Mouse (Mus musculus) midbrain, embryonic 14.5 days (tissue): ENCODE results near the gene Shpk. TPM values are rescaled to one million over a fixed set of nuclear protein-coding genes. Genes with fewer than 3 reads are reported as not detected.

ENCODE experiments used
- ATAC-seq: fragments of 200-750 bp; cut with Nextera tagmentation; 2 replicates; pipeline ENCODE4 v1.8.0; 2017; ENCODE audit warnings: moderate number of reproducible peaks, moderate library complexity; ENCODE audit not compliant: low FRiP score, low TSS enrichment
- DNase-seq: peaks from one replicate; pipeline ENCODE4 v3.0.0-alpha.2; 2015
- H3K27ac ChIP-seq: fragments of 300-500 bp; sonication (generic); replicated peaks from 2 replicates; pipeline ENCODE4 v1.5.1; 2014; ENCODE audit warnings: mild to moderate bottlenecking, low read depth, low read length, moderate library complexity
- H3K27me3 ChIP-seq: fragments of 300-500 bp; sonication (generic); 2 replicates; pipeline ENCODE4 v1.6.1; 2014; ENCODE audit warnings: low read length, control low read depth, mixed read lengths; ENCODE audit not compliant: control insufficient read depth, insufficient read depth
- H3K36me3 ChIP-seq: fragments of 300-500 bp; sonication (generic); 2 replicates; pipeline ENCODE4 v1.6.1; 2014; ENCODE audit warnings: low read length, control low read depth; ENCODE audit not compliant: control insufficient read depth, insufficient read depth
- H3K4me1 ChIP-seq: fragments of 300-500 bp; sonication (generic); 2 replicates; pipeline ENCODE4 v1.6.1; 2014; ENCODE audit warnings: mild to moderate bottlenecking, antibody characterized with exemption, low read length, control low read depth; ENCODE audit not compliant: control insufficient read depth, insufficient read depth
- H3K4me2 ChIP-seq: fragments of 300-500 bp; sonication (generic); 2 replicates; pipeline ENCODE4 v1.6.1; 2014; ENCODE audit warnings: mild to moderate bottlenecking, low read length, moderate library complexity
- H3K4me3 ChIP-seq: fragments of 300-500 bp; sonication (generic); replicated peaks from 2 replicates; pipeline ENCODE4 v1.5.1; 2014; ENCODE audit warnings: low read depth, low read length
- H3K9ac ChIP-seq: fragments of 300-500 bp; sonication (generic); replicated peaks from 2 replicates; pipeline ENCODE4 v1.6.1; 2014; ENCODE audit warnings: mild to moderate bottlenecking, low read length, moderate library complexity
- H3K9me3 ChIP-seq: fragments of 300-500 bp; sonication (generic); 2 replicates; pipeline ENCODE4 v1.6.1; 2016; ENCODE audit warnings: low read length, control low read depth, mixed read lengths; ENCODE audit not compliant: control insufficient read depth
- WGBS: fragments of 180-500 bp; shearing (Covaris S2); extraction: QIAGEN DNeasy Blood & Tissue Kit; methylation state at CpG from one replicate; pipeline ENCODE4 v1.1.7; 2014; 5-methylcytosine and 5-hydroxymethylcytosine counted together
- polyA plus RNA-seq: library from polyadenylated mRNA; unstranded; fragments of >200 nt; fragmentation: Nextera tagmentation; extraction: Ambion mirVana; gene quantifications from 2 replicates; pipeline ENCODE4 v1.2.1, GENCODE M21; 2014

Shpk gene
- polyA plus RNA-seq, 1 experiment from 2014 or later, result 1.6 TPM

GRCm38 (mm10) chr11:73260457-73260856 is 61.2 kb downstream of the Shpk start:
- Histone ChIP-seq H3K27ac (no peak overlapping the region), H3K36me3 (no peaks in the 10 kb centered on the region), H3K27me3 (no peaks in the 10 kb centered on the region), H3K4me2 (no peak overlapping the region), H3K4me1 (no peaks in the 10 kb centered on the region), H3K9ac (no peak overlapping the region), H3K4me3 (no peak overlapping the region), H3K9me3 (no peaks in the 10 kb centered on the region)
- WGBS, result 73% methylated on average over 3 of the region's 3 CpGs
- ATAC-seq (no peak), DNase-seq (no peak)

DNA sequence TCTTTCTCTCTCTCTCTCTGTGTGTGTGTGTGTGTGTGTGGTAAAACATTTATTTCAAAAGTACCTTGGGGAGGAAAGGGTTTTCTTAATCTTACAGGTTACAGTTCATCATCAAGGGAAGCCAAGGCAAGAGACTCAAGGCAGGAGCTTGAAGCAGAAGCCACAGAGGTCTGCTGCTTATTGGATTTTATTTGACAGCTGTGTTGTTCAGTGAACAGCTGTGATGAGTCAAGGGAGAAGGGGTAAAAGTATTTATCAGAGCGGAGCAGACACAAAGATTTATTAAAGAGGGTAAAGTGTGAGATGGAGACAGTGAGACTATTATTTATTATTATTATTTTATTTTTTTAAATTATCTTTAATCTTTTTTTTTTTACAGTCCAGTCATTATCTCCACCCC is 62.1 kb downstream of the Shpk start:
- no peak overlapping the region for H3K4me3 ChIP-seq
- no peaks in the 10 kb centered on the region for H3K4me1 ChIP-seq
- ATAC-seq (no peak), DNase-seq (no peak)
- no peaks in the 10 kb centered on the region for H3K9me3 ChIP-seq
- 86% methylated on average over 1 of the region's 1 CpGs for WGBS
- no peak overlapping the region for H3K9ac ChIP-seq
- H3K27me3 ChIP-seq, result no peaks in the 10 kb centered on the region
- H3K36me3 ChIP-seq, result no peaks in the 10 kb centered on the region
- no peak overlapping the region for H3K4me2 ChIP-seq
- no peak overlapping the region for H3K27ac ChIP-seq

- 87% methylated on average over 7 of the region's 7 CpGs for WGBS
- Histone ChIP-seq H3K9me3 (no peaks in the 10 kb centered on the region), H3K4me1 (no peaks in the 10 kb centered on the region), H3K27me3 (no peaks in the 10 kb centered on the region), H3K4me2 (no peak within 1 kb of the TSS), H3K36me3 (no peaks in the 10 kb centered on the region), H3K4me3 (no peak within 1 kb of the TSS), H3K27ac (no peak within 1 kb of the TSS), H3K9ac (no peak within 1 kb of the TSS)
- no peak for ATAC-seq
- no peak for DNase-seq
Measured at GRCm38 (mm10) chr11:73267267-73267666, 68.0 kb downstream of the Shpk start, which contains the start of gene Trpv3. Gene Trpv3, plus strand, starts transcription at chr11:73267388.

Other genes with a start within 250 kb of the Shpk start
- gene Atp2a3, start 238.3 kb upstream of the Shpk start, polyA plus RNA-seq, result 0.55 and 0.91 TPM in 2 replicates
- 0.36 and 0.41 TPM in 2 replicates for gene P2rx1, start 200.4 kb upstream of the Shpk start, polyA plus RNA-seq
- 11.0 and 16.6 TPM in 2 replicates for gene Camkk1, start 180.5 kb upstream of the Shpk start, polyA plus RNA-seq
- 8.3 and 10.2 TPM in 2 replicates for gene Ncbp3, start 151.7 kb upstream of the Shpk start, polyA plus RNA-seq
- gene Itgae, start 108.9 kb upstream of the Shpk start, polyA plus RNA-seq, result 0.23 and 0.24 TPM in 2 replicates
- 2.1 and 2.7 TPM in 2 replicates for gene Haspin, start 61.2 kb upstream of the Shpk start, polyA plus RNA-seq
- gene P2rx5, start 39.0 kb upstream of the Shpk start, polyA plus RNA-seq, result 0.12 TPM in 1 of 2 replicates, not detected in the other
- gene Emc6, start 22.4 kb upstream of the Shpk start, polyA plus RNA-seq, result 144 and 151 TPM in 2 replicates
- 149 and 165 TPM in 2 replicates for gene Tax1bp3, start 22.4 kb upstream of the Shpk start, polyA plus RNA-seq
- 18.1 and 23.0 TPM in 2 replicates for gene Ctns, start 418 bp upstream of the Shpk start, polyA plus RNA-seq
- 0.50 TPM in 1 of 2 replicates, not detected in the other for gene Trpv1, start 34.8 kb downstream of the Shpk start, polyA plus RNA-seq
- gene Trpv3, start 67.9 kb downstream of the Shpk start, polyA plus RNA-seq, result 0.12 and 0.19 TPM in 2 replicates
- gene Aspa, start 130.1 kb downstream of the Shpk start, polyA plus RNA-seq, result 0.55 and 0.84 TPM in 2 replicates
- not detected in 2 replicates for gene Gm49340, start 130.3 kb downstream of the Shpk start, polyA plus RNA-seq
- not detected in 2 replicates for gene Spata22, start 130.3 kb downstream of the Shpk start, polyA plus RNA-seq
- not detected in 2 replicates for gene Olfr20, start 151.3 kb downstream of the Shpk start, polyA plus RNA-seq
- gene Olfr376, start 171.8 kb downstream of the Shpk start, polyA plus RNA-seq, result not detected in 2 replicates
- not detected in 2 replicates for gene Olfr1, start 200.2 kb downstream of the Shpk start, polyA plus RNA-seq
- gene Olfr378, start 229.0 kb downstream of the Shpk start, polyA plus RNA-seq, result not detected in 2 replicates